Mouse (Mus musculus) neutrophil, adult 59 days (primary cell): ENCODE measurements around the gene Nbeal1. TPM values are rescaled to one million over a fixed set of nuclear protein-coding genes. Genes with fewer than 3 reads are reported as not detected.

ENCODE experiments used
- total RNA-seq, 2 experiments: library from RNA; stranded (reverse); gene quantifications; 1 replicate in 1 of 2; 2 replicates in 1 of 2; pipeline ENCODE4 v1.2.4; 2023

Gene Nbeal1
- 10 to 100 TPM; 15.4 to 16.1 TPM for total RNA-seq

DNA sequence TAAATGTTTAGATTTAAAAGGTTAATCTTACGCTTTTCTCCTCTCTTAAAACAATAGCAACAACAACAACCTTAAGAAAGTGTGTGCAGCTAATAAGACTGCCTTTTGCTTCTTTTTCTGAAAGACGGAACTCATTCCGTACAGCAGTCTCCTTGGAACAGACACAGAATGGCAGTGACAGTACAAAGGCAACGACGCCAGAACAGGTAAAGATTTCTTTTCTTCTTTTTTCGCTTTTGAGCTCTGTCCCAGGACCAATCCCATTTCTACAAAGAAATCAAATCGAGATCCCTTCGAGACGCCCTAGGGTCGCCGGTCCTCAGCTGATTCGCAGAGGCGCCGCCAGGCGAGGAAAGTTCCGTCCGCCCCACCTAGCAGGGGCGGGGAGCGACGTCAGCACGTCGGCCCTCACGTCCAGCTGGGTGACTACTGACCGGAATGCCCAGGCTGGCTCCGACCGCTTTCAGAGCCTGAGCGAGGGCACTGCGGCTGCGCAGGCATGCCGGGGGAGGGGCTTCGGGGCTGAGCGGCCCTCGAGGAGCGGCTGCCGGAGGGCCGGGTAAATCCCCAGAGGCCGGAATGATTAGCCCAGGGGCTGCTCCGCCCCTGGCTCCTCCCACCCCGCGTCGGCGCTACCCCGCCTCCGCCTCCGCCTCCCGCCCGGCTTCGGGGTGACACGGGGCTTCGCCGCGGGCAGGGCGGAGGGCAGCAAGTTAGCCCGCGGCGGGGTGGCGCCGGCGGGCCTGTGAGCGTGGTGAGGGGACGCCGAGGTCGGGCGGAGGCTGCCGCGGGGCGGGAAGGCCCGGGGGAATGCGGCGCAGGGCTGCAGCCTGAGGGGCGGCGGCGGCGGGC, at the start of gene Nbeal1:
Gene Nbeal1, plus strand, starts transcription at position 668 of the 852 bp plus-strand sequence.

DNA sequence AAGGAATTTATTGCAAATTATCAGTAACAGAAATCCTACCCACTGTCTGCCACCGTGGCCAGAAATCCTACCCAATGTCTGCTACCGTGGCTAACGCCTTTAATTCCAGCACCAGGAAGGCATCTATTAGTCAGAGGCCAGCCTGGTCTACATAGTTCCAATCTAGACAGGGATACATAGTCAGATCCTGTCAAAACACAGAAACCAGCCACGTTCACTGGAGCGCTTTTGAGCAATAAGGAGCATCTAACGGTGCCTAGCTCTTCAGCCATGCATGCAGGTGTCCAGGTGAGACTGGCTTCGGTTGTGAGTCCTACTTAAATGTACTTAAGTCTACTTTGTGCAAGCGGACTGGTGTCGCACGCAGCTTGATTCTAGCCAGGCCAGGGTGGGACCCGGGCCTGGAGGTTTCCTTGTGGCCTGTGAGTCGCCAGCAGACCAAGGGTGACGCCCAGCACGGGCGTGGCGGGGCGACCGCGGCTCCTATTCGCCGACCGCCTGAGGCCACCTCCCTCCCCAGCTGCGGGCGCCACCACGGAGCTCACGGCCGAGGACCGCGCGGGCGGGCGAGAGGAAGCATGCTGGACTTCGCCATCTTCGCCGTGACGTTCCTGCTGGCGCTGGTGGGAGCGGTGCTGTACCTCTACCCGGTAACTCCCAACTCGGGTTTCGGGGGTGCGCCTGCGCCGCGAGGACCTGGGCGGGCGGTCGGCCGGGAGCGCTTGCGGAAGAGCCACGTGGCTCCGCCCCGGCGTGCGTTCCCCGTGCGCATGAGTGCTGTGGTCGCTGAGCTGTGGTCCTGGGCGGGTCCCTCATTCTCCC, 162.6 kb downstream of the Nbeal1 start, which contains the start of gene Cyp20a1:
Gene Cyp20a1, plus strand, starts transcription at position 516 of the 822 bp plus-strand sequence.

Other genes starting within 250 kb of the Nbeal1 start
- under 1 TPM; 0.22 to 0.98 TPM for gene Ica1l, start 137.4 kb upstream of the Nbeal1 start, total RNA-seq
- gene Carf, start 82.4 kb upstream of the Nbeal1 start, total RNA-seq: 1 to 10 TPM; 5.7 to 8.4 TPM
- gene Wdr12, start 82.0 kb upstream of the Nbeal1 start, total RNA-seq: 1 to 10 TPM; 7.3 to 9.0 TPM
- 10 to 100 TPM in 1 of 2 experiments, 1 to 10 TPM in 1; 8.3 to 10.8 TPM for gene Cyp20a1, start 162.7 kb downstream of the Nbeal1 start, total RNA-seq
- gene Abi2, start 229.0 kb downstream of the Nbeal1 start, total RNA-seq: 1 to 10 TPM; 4.1 to 7.4 TPM